Mouse (Mus musculus): ENCODE measurements around the gene Ash1l.

DNA sequence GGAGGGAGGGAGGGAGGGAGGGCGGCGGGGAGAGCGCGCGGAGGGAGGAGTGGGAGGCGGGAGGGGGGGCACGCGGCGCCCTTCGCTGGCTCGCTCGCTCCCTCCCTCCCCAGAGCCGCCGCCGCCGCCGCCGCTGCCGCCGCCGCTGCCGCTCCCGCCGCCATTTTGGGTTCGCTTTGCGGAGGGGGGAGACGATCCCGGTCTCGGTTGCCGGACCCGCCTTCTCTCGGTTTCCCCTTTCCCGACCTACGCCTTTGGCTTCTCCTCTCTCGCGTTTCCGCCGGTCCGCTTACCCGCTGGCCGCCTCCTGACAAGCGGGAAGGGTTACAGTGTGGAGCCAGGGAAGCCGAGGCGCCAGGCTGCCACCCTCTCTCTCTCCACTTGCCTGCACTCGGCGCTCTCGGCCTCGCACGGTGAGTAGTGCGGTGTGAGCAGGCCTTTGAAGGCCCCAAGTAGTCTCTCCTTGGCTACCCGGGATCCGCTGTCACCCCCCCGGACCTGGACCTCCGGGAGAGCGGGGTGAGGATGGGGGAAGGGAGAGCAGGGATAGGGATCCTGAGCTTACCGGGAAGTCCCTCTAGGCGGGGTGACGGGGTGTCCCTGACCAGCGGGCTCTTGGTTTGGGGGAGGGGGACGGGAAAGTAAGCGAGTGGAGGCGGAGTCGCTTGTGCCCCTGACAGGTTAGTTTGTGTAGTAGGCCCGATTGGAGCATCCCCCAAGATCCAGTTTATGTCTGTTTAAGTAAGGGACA, at the start of gene Ash1l, which contains the start of gene Dap3:
- TF ChIP-seq POLR2A (IDR thresholded peaks at IDR 0.05; ENCODE audit: insufficient read length, low read depth) = peak; percentile 61
- no peak for TF ChIP-seq MAX (IDR thresholded peaks at IDR 0.05; ENCODE audit: low read depth)
- no peak for TF ChIP-seq POLR2AphosphoS2 (IDR thresholded peaks at IDR 0.05; ENCODE audit: insufficient read length, low read depth)
- TF ChIP-seq TCF3 (IDR thresholded peaks at IDR 0.05; ENCODE audit: insufficient read length, low read depth) = no peak
- no peak for TF ChIP-seq MYOD1 (IDR thresholded peaks at IDR 0.05; ENCODE audit: control insufficient read depth in 1 of 3, insufficient read length in 2 of 3, low read depth in 2 of 3)
- TF ChIP-seq TCF12 (IDR thresholded peaks at IDR 0.05; ENCODE audit: insufficient read depth, poor library complexity, severe bottlenecking) = no peak
- no peak for TF ChIP-seq CEBPB (IDR thresholded peaks at IDR 0.05; ENCODE audit: insufficient read depth, poor library complexity, severe bottlenecking)
- no peak for TF ChIP-seq USF1 (IDR thresholded peaks at IDR 0.05; ENCODE audit: low read depth)
- TF ChIP-seq E2F4 (IDR thresholded peaks at IDR 0.05; ENCODE audit: insufficient read depth) = no peak
- no peak for TF ChIP-seq MYOG (IDR thresholded peaks at IDR 0.05; ENCODE audit: control insufficient read depth in 1 of 3, insufficient read depth in 1 of 3, insufficient read length in 2 of 3, low read depth in 2 of 3)
- no peak for TF ChIP-seq REST (IDR thresholded peaks at IDR 0.05; ENCODE audit: insufficient read depth, insufficient read length)

All from myocyte (in vitro differentiated cells).